Mouse (Mus musculus): ENCODE results near the gene Ifngr1. TPM values are rescaled to one million over a fixed set of nuclear protein-coding genes. Genes with fewer than 3 reads are reported as not detected.

The Ifngr1 gene
- polyA plus RNA-seq, 1 experiment from 2014 or later, result 61.2 TPM

DNA sequence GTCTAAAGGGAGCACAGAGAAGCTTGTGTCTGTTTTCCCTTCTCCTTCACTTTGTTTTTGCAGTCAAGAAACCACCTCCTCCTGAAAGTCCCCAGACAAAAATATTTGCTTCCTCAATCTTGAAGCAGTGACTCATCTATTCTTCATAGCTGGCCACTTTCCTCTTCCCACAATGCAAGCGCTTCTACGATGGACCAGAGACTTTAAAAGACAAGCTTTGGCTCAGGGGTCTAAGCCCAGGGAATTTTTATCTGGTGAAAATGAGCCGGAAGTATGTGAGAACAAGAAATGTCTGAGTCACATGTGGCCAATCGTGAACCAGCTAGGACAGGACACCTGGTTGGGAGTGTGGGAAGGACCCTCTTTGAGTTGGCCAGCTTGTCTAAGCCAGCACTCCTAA lies 21.5 kb upstream of the Ifngr1 start:
- no peak overlapping the region for H3K4me3 ChIP-seq (replicated peaks)
- ATAC-seq (ENCODE audit: insufficient number of reproducible peaks, low FRiP score, low TSS enrichment, low read depth), result no peak
- H3K9ac ChIP-seq, result no peak overlapping the region
- H3K4me1 ChIP-seq, result no peaks in the 10 kb centered on the region
- 74% methylated on average over 4 of the region's 4 CpGs for WGBS
- no peak overlapping the region for H3K27ac ChIP-seq (replicated peaks)
- H3K4me2 ChIP-seq (replicated peaks), result no peak overlapping the region
- no peaks in the 10 kb centered on the region for H3K27me3 ChIP-seq
- H3K9me3 ChIP-seq (replicated peaks), result no peaks in the 10 kb centered on the region
- H3K36me3 ChIP-seq, result no peaks in the 10 kb centered on the region

GRCm38 (mm10) chr10:19570716-19571115 lies 21.0 kb upstream of the Ifngr1 start:
- H3K27ac ChIP-seq (replicated peaks), result no peak overlapping the region
- no peak overlapping the region for H3K9ac ChIP-seq
- H3K4me1 ChIP-seq, result no peaks in the 10 kb centered on the region
- 49% methylated on average over 1 of the region's 1 CpGs for WGBS
- no peaks in the 10 kb centered on the region for H3K27me3 ChIP-seq
- no peak overlapping the region for H3K4me2 ChIP-seq (replicated peaks)
- no peak overlapping the region for H3K4me3 ChIP-seq (replicated peaks)
- no peaks in the 10 kb centered on the region for H3K9me3 ChIP-seq (replicated peaks)
- no peaks in the 10 kb centered on the region for H3K36me3 ChIP-seq
- ATAC-seq (ENCODE audit: insufficient number of reproducible peaks, low FRiP score, low TSS enrichment, low read depth), result no peak

GRCm38 (mm10) chr10:19577571-19577970 lies 14.2 kb upstream of the Ifngr1 start:
- H3K27ac ChIP-seq (replicated peaks), result no peak overlapping the region
- ATAC-seq (ENCODE audit: insufficient number of reproducible peaks, low FRiP score, low TSS enrichment, low read depth), result no peak
- H3K9ac ChIP-seq, result no peak overlapping the region
- H3K9me3 ChIP-seq (replicated peaks), result no peaks in the 10 kb centered on the region
- H3K4me3 ChIP-seq (replicated peaks), result no peak overlapping the region
- no peaks in the 10 kb centered on the region for H3K27me3 ChIP-seq
- no peaks in the 10 kb centered on the region for H3K36me3 ChIP-seq
- H3K4me1 ChIP-seq, result 0 out of 2 replicates have a peak, but pooled peaks cover 4% of the 10 kb centered on the region
- H3K4me2 ChIP-seq (replicated peaks), result no peak overlapping the region
- 75% methylated on average over 3 of the region's 3 CpGs for WGBS

DNA sequence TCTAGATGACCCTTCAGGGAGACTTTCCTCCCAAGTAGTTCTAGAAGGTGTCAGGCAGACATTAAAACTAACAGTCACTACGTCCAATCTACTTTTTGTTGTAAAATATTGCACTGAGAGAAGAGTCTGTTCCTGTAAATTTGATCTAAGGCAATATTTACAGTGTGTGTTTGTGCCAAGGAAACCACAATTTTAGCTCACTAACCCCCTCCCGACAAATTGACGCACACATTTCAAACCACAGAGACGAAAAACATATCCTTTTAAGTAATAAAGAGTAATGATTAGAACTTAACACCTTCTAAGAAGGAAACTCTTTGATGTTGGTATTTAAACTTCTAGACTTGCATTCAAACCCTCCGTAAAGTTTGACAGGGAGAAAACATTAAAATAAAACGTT lies 13.7 kb upstream of the Ifngr1 start:
- H3K4me3 ChIP-seq (replicated peaks), result no peak overlapping the region
- no peak overlapping the region for H3K27ac ChIP-seq (replicated peaks)
- H3K36me3 ChIP-seq, result no peaks in the 10 kb centered on the region
- no peak overlapping the region for H3K4me2 ChIP-seq (replicated peaks)
- ATAC-seq (ENCODE audit: insufficient number of reproducible peaks, low FRiP score, low TSS enrichment, low read depth), result no peak
- H3K9me3 ChIP-seq (replicated peaks), result no peaks in the 10 kb centered on the region
- no peaks in the 10 kb centered on the region for H3K27me3 ChIP-seq
- WGBS, result 47% methylated on average over 6 of the region's 6 CpGs
- H3K9ac ChIP-seq, result no peak overlapping the region
- 0 out of 2 replicates have a peak, but pooled peaks cover 4% of the 10 kb centered on the region for H3K4me1 ChIP-seq

GRCm38 (mm10) chr10:19578409-19578986 lies 13.3 kb upstream of the Ifngr1 start:
- ATAC-seq (ENCODE audit: insufficient number of reproducible peaks, low FRiP score, low TSS enrichment, low read depth), result no peak
- no peak overlapping the region for H3K27ac ChIP-seq (replicated peaks)
- no peaks in the 10 kb centered on the region for H3K27me3 ChIP-seq
- 0 out of 2 replicates have a peak overlapping the region, but pooled peaks have one; percentile 15 for H3K4me2 ChIP-seq (replicated peaks)
- H3K4me1 ChIP-seq, result 0 out of 2 replicates have a peak, but pooled peaks cover 4% of the 10 kb centered on the region
- H3K9ac ChIP-seq, result no peak overlapping the region
- H3K36me3 ChIP-seq, result no peaks in the 10 kb centered on the region
- no peak overlapping the region for H3K4me3 ChIP-seq (replicated peaks)
- H3K9me3 ChIP-seq (replicated peaks), result no peaks in the 10 kb centered on the region
- 51% methylated on average over 9 of the region's 9 CpGs for WGBS

- WGBS, result 64% methylated on average over 3 of the region's 3 CpGs
- no peak for ATAC-seq (ENCODE audit: insufficient number of reproducible peaks, low FRiP score, low TSS enrichment, low read depth)
- H3K9me3 ChIP-seq (replicated peaks), result no peaks in the 10 kb centered on the region
- H3K9ac ChIP-seq, result no peak overlapping the region
- no peaks in the 10 kb centered on the region for H3K36me3 ChIP-seq
- H3K4me2 ChIP-seq (replicated peaks), result no peak overlapping the region
- H3K27me3 ChIP-seq, result no peaks in the 10 kb centered on the region
- H3K4me3 ChIP-seq (replicated peaks), result no peak overlapping the region
- no peak overlapping the region for H3K27ac ChIP-seq (replicated peaks)
- 0 out of 2 replicates have a peak, but pooled peaks cover 4% of the 10 kb centered on the region for H3K4me1 ChIP-seq
These were observed 11.1 kb upstream of the Ifngr1 start for GRCm38 (mm10) chr10:19580660-19581059.

DNA sequence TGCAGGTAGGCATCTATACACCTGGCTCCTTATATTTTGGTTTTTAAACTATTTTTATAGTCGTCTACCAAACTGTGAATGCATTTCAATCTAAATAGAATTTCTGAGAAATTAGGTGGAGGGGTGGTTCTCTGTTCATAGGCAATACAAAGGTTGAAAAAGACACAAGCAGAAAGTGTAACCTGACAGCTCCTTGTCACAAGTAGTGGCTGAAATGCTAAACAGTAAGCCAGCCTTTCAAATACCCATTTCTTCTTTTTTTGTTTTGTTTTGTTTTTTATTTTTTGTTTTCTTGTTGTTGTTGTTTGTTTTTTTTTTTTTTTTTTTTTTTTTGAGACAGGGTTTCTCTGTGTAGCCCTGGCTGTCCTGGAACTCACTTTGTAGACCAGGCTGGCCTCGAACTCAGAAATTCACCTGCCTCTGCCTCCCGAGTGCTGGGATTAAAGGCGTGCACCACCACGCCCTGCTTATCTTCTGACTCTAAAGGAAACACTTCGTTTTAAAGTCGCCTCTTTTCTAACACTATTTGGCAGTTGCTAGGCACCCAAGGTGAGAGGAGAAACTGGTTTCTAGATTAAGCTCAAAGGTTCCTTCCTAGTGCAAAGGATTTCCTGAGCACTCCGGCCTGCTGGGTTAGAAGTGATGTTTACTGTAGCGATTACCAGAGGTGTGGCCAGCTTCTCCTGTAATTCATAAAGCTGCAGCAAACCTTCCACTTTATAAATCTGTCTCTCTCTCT lies 9.7 kb upstream of the Ifngr1 start:
- no peaks in the 10 kb centered on the region for H3K9me3 ChIP-seq (replicated peaks)
- whole genome bisulfite sequencing, result 70% methylated on average over 9 of the region's 9 CpGs

DNA sequence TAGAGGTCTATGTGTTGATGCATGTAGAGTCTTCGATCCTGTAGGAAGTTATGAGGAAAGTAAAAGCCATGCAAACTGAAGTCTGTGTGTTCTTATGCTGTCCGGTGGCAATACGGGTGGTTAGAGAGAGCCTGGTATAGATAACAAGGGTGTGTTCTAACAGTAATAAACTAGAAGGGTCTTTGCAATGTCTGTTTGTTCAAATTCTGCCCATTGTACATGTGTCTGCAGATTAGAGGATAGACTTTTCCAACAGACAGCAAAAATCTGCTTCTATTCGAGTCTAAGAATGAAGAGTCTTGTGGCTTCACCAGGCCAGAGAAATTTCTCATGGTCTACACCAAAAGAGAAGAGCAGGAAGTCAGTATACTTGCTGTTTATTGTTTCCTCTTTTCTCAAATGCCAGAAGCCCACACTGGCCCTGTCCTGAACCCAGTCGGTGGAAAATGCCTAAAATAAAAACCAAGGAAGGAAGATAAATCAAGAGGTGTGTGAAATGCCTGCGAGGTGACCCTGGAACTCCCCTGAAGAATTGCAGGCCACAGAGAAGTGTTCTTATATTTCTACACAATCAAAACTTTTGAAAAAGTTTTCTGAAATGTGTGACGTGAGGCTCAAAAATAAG lies 8.8 kb upstream of the Ifngr1 start:
- no peaks in the 10 kb centered on the region for H3K36me3 ChIP-seq
- WGBS, result 72% methylated on average over 7 of the region's 7 CpGs

More for the DNA sequence above, 9.7 kb upstream of the Ifngr1 start:
- no peak overlapping the region for H3K4me2 ChIP-seq (replicated peaks)
- no peak overlapping the region for H3K9ac ChIP-seq
- no peaks in the 10 kb centered on the region for H3K27me3 ChIP-seq
- ATAC-seq (ENCODE audit: insufficient number of reproducible peaks, low FRiP score, low TSS enrichment, low read depth), result no peak
- no peak overlapping the region for H3K27ac ChIP-seq (replicated peaks)
- 0 out of 2 replicates have a peak, but pooled peaks cover 4% of the 10 kb centered on the region for H3K4me1 ChIP-seq
- H3K36me3 ChIP-seq, result no peaks in the 10 kb centered on the region
- no peak overlapping the region for H3K4me3 ChIP-seq (replicated peaks)

GRCm38 (mm10) chr10:19584064-19584463 lies 7.7 kb upstream of the Ifngr1 start:
- 52% methylated on average over 2 of the region's 2 CpGs for WGBS
- Histone ChIP-seq H3K9ac (no peak overlapping the region), H3K4me3 (replicated peaks) (no peak overlapping the region), H3K4me2 (replicated peaks) (no peak overlapping the region), H3K27me3 (no peaks in the 10 kb centered on the region), H3K36me3 (no peaks in the 10 kb centered on the region), H3K27ac (replicated peaks) (no peak overlapping the region), H3K9me3 (replicated peaks) (no peaks in the 10 kb centered on the region), H3K4me1 (no peaks in the 10 kb centered on the region)
- ATAC-seq (ENCODE audit: insufficient number of reproducible peaks, low FRiP score, low TSS enrichment, low read depth), result no peak

More for the DNA sequence above, 8.8 kb upstream of the Ifngr1 start:
- Histone ChIP-seq H3K27me3 (no peaks in the 10 kb centered on the region), H3K9me3 (replicated peaks) (no peaks in the 10 kb centered on the region), H3K4me3 (replicated peaks) (no peak overlapping the region), H3K4me2 (replicated peaks) (no peak overlapping the region), H3K27ac (replicated peaks) (no peak overlapping the region), H3K4me1 (0 out of 2 replicates have a peak, but pooled peaks cover 4% of the 10 kb centered on the region), H3K9ac (no peak overlapping the region)
- no peak for ATAC-seq (ENCODE audit: insufficient number of reproducible peaks, low FRiP score, low TSS enrichment, low read depth)

GRCm38 (mm10) chr10:19584846-19585245 lies 6.9 kb upstream of the Ifngr1 start:
- H3K9me3 ChIP-seq (replicated peaks), result no peaks in the 10 kb centered on the region
- no peak overlapping the region for H3K4me2 ChIP-seq (replicated peaks)
- no peak overlapping the region for H3K27ac ChIP-seq (replicated peaks)
- H3K9ac ChIP-seq, result no peak overlapping the region
- no peak for ATAC-seq (ENCODE audit: insufficient number of reproducible peaks, low FRiP score, low TSS enrichment, low read depth)
- no peaks in the 10 kb centered on the region for H3K27me3 ChIP-seq
- H3K36me3 ChIP-seq, result no peaks in the 10 kb centered on the region
- H3K4me3 ChIP-seq (replicated peaks), result no peak overlapping the region
- WGBS, result 90% methylated on average over 1 of the region's 1 CpGs
- no peaks in the 10 kb centered on the region for H3K4me1 ChIP-seq

GRCm38 (mm10) chr10:19585860-19586259 lies 5.9 kb upstream of the Ifngr1 start:
- WGBS, result 93% methylated on average over 5 of the region's 5 CpGs
- ATAC-seq (ENCODE audit: insufficient number of reproducible peaks, low FRiP score, low TSS enrichment, low read depth), result no peak
- Histone ChIP-seq H3K9ac (no peak overlapping the region), H3K27ac (replicated peaks) (no peak overlapping the region), H3K27me3 (no peaks in the 10 kb centered on the region), H3K4me2 (replicated peaks) (no peak overlapping the region), H3K4me1 (0 out of 2 replicates have a peak, but pooled peaks cover under 1% of the 10 kb centered on the region), H3K36me3 (no peaks in the 10 kb centered on the region), H3K4me3 (replicated peaks) (no peak overlapping the region), H3K9me3 (replicated peaks) (no peaks in the 10 kb centered on the region)

Data from embryonic facial prominence, embryonic 15.5 days (tissue).